8 mouse cellular contexts compared by ENCODE assay signal in the genomic region with DNA sequence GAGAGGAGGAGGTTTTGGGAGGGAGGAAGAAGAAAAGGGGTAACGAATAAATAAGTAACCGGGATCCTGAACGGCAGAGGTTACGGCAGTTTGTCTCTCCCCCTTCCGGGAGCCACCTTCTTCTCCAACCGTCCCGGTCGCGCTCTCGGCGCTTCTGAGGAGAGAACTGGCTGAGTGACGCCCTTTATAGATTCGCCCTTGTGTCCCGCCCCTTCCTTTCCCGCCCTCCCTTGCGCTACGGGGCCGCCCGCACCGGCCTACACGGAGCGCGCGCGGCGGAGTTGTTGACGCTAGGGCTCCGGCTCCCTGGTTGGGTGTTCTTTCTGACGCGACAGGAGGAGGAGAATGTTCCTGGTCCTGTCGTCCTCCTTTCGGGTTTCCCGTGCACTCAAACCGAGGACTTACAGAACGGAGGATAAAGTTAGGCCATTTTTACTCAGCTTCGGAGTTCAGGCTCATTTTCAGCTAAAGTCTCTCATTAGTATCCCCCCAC. TPM values are rescaled to one million over a fixed set of nuclear protein-coding genes. Genes with fewer than 3 reads are reported as not detected.
DNase-seq lines count a peak whose midpoint lies in the region; ATAC-seq lines count a peak whose summit lies in the region.

Gene Polr2a (minus strand): TSS at position 160 of the 493 bp plus-strand sequence.

- H3K36me3 ChIP-seq in hindbrain, embryonic 16.5 days (ENCODE audit: control insufficient read depth, insufficient read depth, low read length) = no peaks in the 10 kb centered on the region
- H3K36me3 ChIP-seq in macrophage (ENCODE audit: inconsistent target) = no peaks in the 10 kb centered on the region

- peak within 1 kb of the TSS; percentile 57 for H3K4me3 ChIP-seq in hindbrain, embryonic 16.5 days (ENCODE audit: low read length)
- peak within 1 kb of the TSS; percentile 53 for H3K4me3 ChIP-seq in macrophage (ENCODE audit: inconsistent target)

- peak within 1 kb of the TSS; percentile 93 for H3K27ac ChIP-seq in hindbrain, embryonic 16.5 days (ENCODE audit: low read depth, low read length)
- H3K27ac ChIP-seq in macrophage = peak within 1 kb of the TSS; percentile 95

- H3K4me2 ChIP-seq in hindbrain, embryonic 16.5 days (ENCODE audit: low read length) = peak within 1 kb of the TSS; percentile 76

- ATAC-seq in hindbrain, embryonic 16.5 days = peak; percentile 96

- no peaks in the 10 kb centered on the region for H3K27me3 ChIP-seq in hindbrain, embryonic 16.5 days (replicated peaks; ENCODE audit: control insufficient read depth, insufficient read depth, low read length)

- under 1% methylated on average over 34 of the region's 36 CpGs for WGBS in hindbrain, embryonic 16.5 days
- WGBS in macrophage (ENCODE audit: missing documents) = under 1% methylated on average over 34 of the region's 36 CpGs

- H3K79me2 ChIP-seq in macrophage (ENCODE audit: inconsistent target) = peaks cover 43% of the 10 kb centered on the region

- no peaks in the 10 kb centered on the region for H3K9me3 ChIP-seq in hindbrain, embryonic 16.5 days (ENCODE audit: control insufficient read depth, low read length)

- H3K4me1 ChIP-seq in hindbrain, embryonic 16.5 days (ENCODE audit: control insufficient read depth, insufficient read depth, low read depth, low read length) = peaks cover 32% of the 10 kb centered on the region

- DNase-seq in T-cell, adult 2 months (ENCODE audit: low spot score) = peak; percentile 99
- DNase-seq in cerebellum, postnatal 36 days = peak; percentile 97 to 99
- peak; percentile 97 for DNase-seq in gastrocnemius, adult 18-20 months (ENCODE audit: low spot score)
- DNase-seq in left cerebral cortex, adult 18-20 months (ENCODE audit: low spot score in 2 of 2) = peak; percentile 94 to 98
- peak; percentile 97 for DNase-seq in right cerebral cortex, adult 18-20 months
- peak; percentile 91 for DNase-seq in urinary bladder, postnatal 10 days (ENCODE audit: low spot score)

- peak within 1 kb of the TSS; percentile 70 for H3K9ac ChIP-seq in hindbrain, embryonic 16.5 days (ENCODE audit: low read depth, low read length)

RNA-seq across cellular contexts. Expression of gene Polr2a, which starts in this region (rescaled TPM):
- 10 to 100 TPM; 33.0 to 33.9 TPM for total RNA-seq in gastrocnemius, adult 18-20 months (2021)
- polyA plus RNA-seq in hindbrain, embryonic 16.5 days (2015; fragmentation: Nextera tagmentation; extraction: Ambion mirVana) = 12.1 and 14.9 TPM in 2 replicates
- total RNA-seq in left cerebral cortex, adult 18-20 months (2021) = 10 to 100 TPM; 44.2 to 46.2 TPM
- 100 to 1,000 TPM in 17 of 26 experiments, 10 to 100 TPM in 9; 44.9 to 203 (median 109) TPM for total RNA-seq in macrophage (2018; cell fraction: chromatin; rRNA removed)
- 100 to 1,000 TPM in 13 of 26 experiments, 10 to 100 TPM in 13; 62.8 to 142 (median 98.7) TPM for total RNA-seq in macrophage (2018; cell fraction: cytosol; rRNA removed)
- total RNA-seq in macrophage (2018; cell fraction: nucleus; rRNA removed) = 100 to 1,000 TPM in 20 of 26 experiments, 10 to 100 TPM in 6; 55.8 to 150 (median 113) TPM
- 63.4 to 133 TPM (median 79.6 TPM) in 3 replicates for polyA plus RNA-seq in macrophage (2018)

Comparison
In these comparisons a context has a peak if more than half of its experiments do, and no peak if none do; other contexts are left out.
1. Peak in every context shown above with its lines: DNase-seq, ATAC-seq, H3K4me3 ChIP-seq and H3K27ac ChIP-seq.